Mouse (Mus musculus) embryo, embryonic 10.5 days (tissue): ENCODE data around the gene Ccr1.

Experiments
- DNase-seq: peaks from one replicate; pipeline ENCODE4 v3.0.0-alpha.2; 2015; ENCODE audit warnings: low spot score

The Ccr1 gene

GRCm38 (mm10) chr9:123927281-123927960, 41.1 kb downstream of the Ccr1 start:
- no peak for DNase-seq

DNA sequence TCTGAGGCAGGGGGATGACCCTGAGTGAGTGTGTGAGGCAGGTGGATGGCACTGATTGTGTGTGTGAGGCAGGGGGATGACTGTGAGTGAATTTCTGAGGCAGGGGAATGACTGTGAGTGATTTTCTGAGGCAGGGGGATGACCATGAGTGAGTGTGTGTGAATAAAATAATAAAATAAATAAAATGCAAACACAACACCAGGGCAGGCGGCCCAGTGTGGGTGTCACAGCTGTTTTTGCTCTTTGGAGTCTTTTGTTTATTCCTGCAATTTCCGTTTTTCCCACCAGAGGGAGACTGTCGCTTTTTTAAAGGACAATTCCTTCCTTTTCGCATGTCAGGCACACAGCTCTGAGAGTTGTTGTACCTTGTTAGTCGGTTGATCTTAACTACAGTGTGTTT, 42.5 kb downstream of the Ccr1 start:
- peak; percentile 94 for DNase-seq

- DNase-seq, result peak; percentile 66
Observed at GRCm38 (mm10) chr9:123925101-123925946, 43.2 kb downstream of the Ccr1 start.

DNA sequence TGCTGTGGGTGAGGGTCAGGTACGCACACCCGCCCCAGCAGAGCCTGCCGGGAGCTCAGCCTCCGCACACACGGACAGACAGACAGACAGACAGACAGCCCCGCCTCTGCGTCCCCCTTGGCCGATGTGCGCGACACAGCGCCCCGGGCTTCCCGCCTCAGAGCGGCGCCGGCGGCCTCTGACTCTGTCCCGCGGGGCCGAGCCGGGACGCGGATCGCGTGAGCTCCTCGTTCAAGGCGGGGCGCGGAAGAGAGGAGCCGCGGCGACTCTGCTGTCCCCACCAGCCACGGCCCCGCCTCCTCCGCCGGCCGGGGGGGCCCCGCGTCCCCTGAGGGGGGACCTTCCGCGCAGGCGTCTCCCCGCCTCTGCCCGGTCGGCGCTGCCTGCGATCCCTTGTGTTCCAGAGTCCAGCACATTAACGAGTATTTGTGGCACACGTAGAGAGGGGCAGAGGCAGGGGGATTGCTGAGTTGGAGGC, 43.9 kb downstream of the Ccr1 start:
- DNase-seq, result peak; percentile 84

DNA sequence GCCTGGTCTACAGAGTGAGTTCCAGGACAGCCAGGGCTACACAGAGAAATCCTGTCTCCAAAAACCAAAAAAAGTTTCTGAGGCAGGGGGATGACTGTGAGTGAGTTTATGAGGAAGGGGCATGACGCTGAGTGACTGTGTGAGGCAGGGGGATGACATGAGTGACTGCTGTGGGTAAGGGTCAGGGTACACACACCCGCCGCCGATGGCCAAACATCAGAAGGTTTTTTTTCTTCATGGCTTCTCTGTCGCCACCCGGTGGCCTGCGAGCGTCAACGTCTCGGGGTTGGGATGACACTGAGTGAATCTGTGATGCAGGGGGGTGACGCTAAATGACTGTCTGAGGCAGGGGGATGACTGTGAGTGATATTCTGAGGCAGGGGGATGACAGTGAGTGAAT, 44.5 kb downstream of the Ccr1 start:
- peak; percentile 92 for DNase-seq

DNA sequence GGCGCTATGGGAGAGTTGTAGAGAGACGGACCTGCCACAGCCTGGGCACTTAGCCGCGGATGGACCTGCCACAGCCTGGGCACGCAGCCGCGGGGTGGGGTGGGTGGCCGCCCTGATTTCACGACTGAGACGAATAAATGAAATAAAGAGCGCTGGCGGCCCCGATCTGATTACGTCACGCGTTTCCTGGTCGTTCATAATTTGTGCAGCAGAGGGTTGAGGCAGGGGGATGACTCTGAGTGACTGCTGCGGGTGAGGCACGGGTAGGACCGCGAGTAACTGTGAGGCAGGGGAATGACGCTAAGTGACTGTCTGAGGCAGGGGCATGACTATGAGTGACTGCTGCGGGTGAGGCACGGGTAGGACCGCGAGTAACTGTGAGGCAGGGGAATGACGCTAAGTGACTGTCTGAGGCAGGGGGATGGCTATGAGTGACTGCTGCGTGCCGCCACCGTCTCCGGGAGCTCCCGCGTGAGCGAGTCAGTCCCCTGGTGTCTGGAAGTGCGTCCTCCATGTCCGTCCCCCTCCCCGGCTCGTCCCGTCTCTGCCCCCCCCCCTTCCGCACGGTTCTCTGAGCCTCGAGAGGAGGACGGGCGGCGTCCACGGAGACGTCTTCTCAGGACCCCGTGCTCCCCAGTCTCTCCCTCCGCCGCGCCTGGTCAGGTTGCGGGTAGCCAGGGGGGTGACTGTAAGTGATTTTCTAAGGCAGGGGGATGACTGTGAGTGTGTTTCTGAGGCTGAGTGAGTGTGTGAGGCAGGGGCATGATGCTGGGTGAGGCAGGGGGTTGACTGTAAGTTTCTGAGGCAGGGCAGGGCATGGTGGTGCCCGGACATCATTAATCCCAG, 45.1 kb downstream of the Ccr1 start:
- DNase-seq, result peak; percentile 58
